ENCODE assay signal across 7 mouse cellular contexts in genomic region chr15:84700147-84700794, GRCm38 (mm10). TPM values are rescaled to one million over a fixed set of nuclear protein-coding genes. Genes with fewer than 3 reads are reported as not detected.
A peak's percentile ranks its signal among the peaks of the same experiment; 100 is the strongest.
DNase-seq lines count a peak whose midpoint lies in the region; ATAC-seq and TF ChIP-seq lines count a peak whose summit lies in the region.

No protein-coding gene starts in this region.

- peak; percentile 78 for DNase-seq in neural tube, embryonic 10.5 days (ENCODE audit: extremely low spot score, low spot score)
- peak; percentile 47 for DNase-seq in adrenal gland, adult 2 months
- DNase-seq in embryo, embryonic 11 days, result peak; percentile 76
- peak; percentile 72 for DNase-seq in kidney, adult 18-20 months
- DNase-seq in liver, postnatal 0 days, result peak; percentile 84
- peak; percentile 59 to 74 for DNase-seq in spleen, adult 18-20 months

- H3K4me1 ChIP-seq in neural tube, embryonic 15.5 days, result peaks cover 11% of the 10 kb centered on the region; the same call in 1 of the 2 replicates
- no peaks in the 10 kb centered on the region for H3K4me1 ChIP-seq in liver, postnatal 0 days (ENCODE audit: insufficient read depth)

- H3K9ac ChIP-seq in neural tube, embryonic 15.5 days (replicated peaks), result no peak overlapping the region
- H3K9ac ChIP-seq in liver, postnatal 0 days (replicated peaks), result no peak overlapping the region

- no peak for ATAC-seq in neural tube, embryonic 15.5 days (ENCODE audit: low FRiP score)
- ATAC-seq in liver, postnatal 0 days, result peak; percentile 62

- TF ChIP-seq CTCF in liver, postnatal 0 days (IDR thresholded peaks at IDR 0.05; ENCODE audit: low read depth), result peak; percentile 92

- no peaks in the 10 kb centered on the region for H3K9me3 ChIP-seq in neural tube, embryonic 15.5 days (replicated peaks)
- no peaks in the 10 kb centered on the region for H3K9me3 ChIP-seq in liver, postnatal 0 days (ENCODE audit: low read length)

- no peak for TF ChIP-seq EP300 in liver, postnatal 0 days (IDR thresholded peaks at IDR 0.05; ENCODE audit: low read depth)

- H3K4me2 ChIP-seq in neural tube, embryonic 15.5 days, result no peak overlapping the region
- H3K4me2 ChIP-seq in liver, postnatal 0 days (ENCODE audit: low read depth, low read length), result no peak overlapping the region

- H3K27ac ChIP-seq in neural tube, embryonic 15.5 days (replicated peaks), result no peak overlapping the region
- H3K27ac ChIP-seq in liver, postnatal 0 days (ENCODE audit: low read depth), result no peak overlapping the region

- 53% methylated on average over 6 of the region's 6 CpGs for WGBS in neural tube, embryonic 15.5 days
- WGBS in liver, postnatal 0 days (ENCODE audit: insufficient replicate concordance), result 47% methylated on average over 6 of the region's 6 CpGs

- H3K27me3 ChIP-seq in neural tube, embryonic 15.5 days (replicated peaks), result no peaks in the 10 kb centered on the region
- H3K27me3 ChIP-seq in liver, postnatal 0 days (ENCODE audit: insufficient read depth, low read length), result no peaks in the 10 kb centered on the region

- peaks cover 23% of the 10 kb centered on the region for H3K36me3 ChIP-seq in neural tube, embryonic 15.5 days
- H3K36me3 ChIP-seq in liver, postnatal 0 days (replicated peaks; ENCODE audit: insufficient read depth, low read length), result 0 out of 2 replicates have a peak, but pooled peaks cover 7% of the 10 kb centered on the region

- no peak overlapping the region for H3K4me3 ChIP-seq in neural tube, embryonic 15.5 days (replicated peaks)
- no peak overlapping the region for H3K4me3 ChIP-seq in liver, postnatal 0 days (ENCODE audit: low read depth, low read length)

RNA-seq across cellular contexts. Expression of gene Arhgap8, which starts 19.6 kb away (rescaled TPM):
- polyA plus RNA-seq in neural tube, embryonic 15.5 days (2015; fragmentation: Nextera tagmentation; extraction: Ambion mirVana), result 2.0 and 10.0 TPM in 2 replicates
- under 1 TPM; 0.43 to 0.93 TPM for total RNA-seq in adrenal gland, adult 2 months (2021)
- polyA plus RNA-seq in adrenal gland, adult 2 months (2012; rRNA removed), result 0.90 and 1.00 TPM in 2 replicates
- 0.19 and 0.58 TPM in 2 replicates for polyA plus RNA-seq in liver, postnatal 0 days (2015; fragmentation: Nextera tagmentation; extraction: Ambion mirVana)

RNA-seq across cellular contexts. Expression of gene Prr5, which starts 30.9 kb away (rescaled TPM):
- 29.3 and 33.6 TPM in 2 replicates for polyA plus RNA-seq in neural tube, embryonic 15.5 days (2015; fragmentation: Nextera tagmentation; extraction: Ambion mirVana)
- 1 to 10 TPM; 7.0 to 9.4 TPM for total RNA-seq in adrenal gland, adult 2 months (2021)
- 15.7 and 26.7 TPM in 2 replicates for polyA plus RNA-seq in adrenal gland, adult 2 months (2012; rRNA removed)
- polyA plus RNA-seq in liver, postnatal 0 days (2015; fragmentation: Nextera tagmentation; extraction: Ambion mirVana), result 4.3 and 5.5 TPM in 2 replicates
